Mouse (Mus musculus): Measurements from ENCODE around the gene Smpdl3b. TPM values are rescaled to one million over a fixed set of nuclear protein-coding genes. Genes with fewer than 3 reads are reported as not detected.

The Smpdl3b gene
- polyA plus RNA-seq (2014; fragmentation: Illumina TruSeq; extraction: RNeasy Lipid Tissue Mini Kit (QIAGEN cat#74804); ENCODE audit: low replicate concordance) = 31.1 TPM

GRCm38 (mm10) chr4:132756974-132757373 is at the start of gene Smpdl3b:
TSS of gene Smpdl3b (minus strand) at chr4:132757252.

GRCm38 (mm10) chr4:132796196-132796886 is 39.3 kb upstream of the Smpdl3b start, which contains the start of gene Themis2:
TSS of gene Themis2 (minus strand) at chr4:132796387.

GRCm38 (mm10) chr4:132767914-132768876 is 11.1 kb upstream of the Smpdl3b start, which contains the start of gene Rpa2:
TSS of gene Rpa2 (plus strand) at chr4:132768332.

DNA sequence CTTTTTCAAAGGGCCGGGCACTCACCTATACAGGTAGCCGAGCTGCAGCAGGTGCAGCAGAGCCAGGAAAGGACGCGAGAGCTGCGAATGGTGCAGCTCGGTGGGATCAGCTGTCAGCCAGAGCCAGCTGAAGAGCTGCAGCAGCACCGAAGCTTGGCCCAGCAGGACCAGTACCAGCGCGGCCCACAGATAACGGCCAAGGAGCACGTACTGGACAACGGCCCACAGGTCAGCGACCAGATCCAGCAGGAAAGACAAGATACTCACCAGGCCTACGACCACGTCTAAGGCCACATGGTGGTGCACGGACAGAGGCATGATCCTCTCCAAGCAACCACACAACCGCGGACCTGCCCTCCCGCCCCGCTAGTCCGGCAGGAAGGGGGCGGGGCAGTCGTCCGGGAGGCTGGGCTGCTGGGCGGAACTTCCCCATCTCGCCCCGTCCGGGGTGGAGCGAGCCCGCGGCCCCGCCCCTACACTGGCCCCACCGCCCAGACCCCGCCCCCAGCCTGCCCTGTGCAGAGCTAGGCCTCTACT is 24.8 kb downstream of the Smpdl3b start, which contains the start of gene Xkr8:
Gene Xkr8 (minus strand): TSS at position 399 of the 537 bp plus-strand sequence.

Other genes with a start within 250 kb of the Smpdl3b start
- 0.15 TPM for gene Sesn2, start 246.8 kb downstream of the Smpdl3b start, polyA plus RNA-seq (2014; fragmentation: Illumina TruSeq; extraction: RNeasy Lipid Tissue Mini Kit (QIAGEN cat#74804); ENCODE audit: low replicate concordance)
- 553 TPM for gene Atpif1, start 223.6 kb downstream of the Smpdl3b start, polyA plus RNA-seq (2014; fragmentation: Illumina TruSeq; extraction: RNeasy Lipid Tissue Mini Kit (QIAGEN cat#74804); ENCODE audit: low replicate concordance)
- 176 TPM for gene Dnajc8, start 221.7 kb downstream of the Smpdl3b start, polyA plus RNA-seq (2014; fragmentation: Illumina TruSeq; extraction: RNeasy Lipid Tissue Mini Kit (QIAGEN cat#74804); ENCODE audit: low replicate concordance)
- 2.0 TPM for gene Ptafr, start 193.2 kb downstream of the Smpdl3b start, polyA plus RNA-seq (2014; fragmentation: Illumina TruSeq; extraction: RNeasy Lipid Tissue Mini Kit (QIAGEN cat#74804); ENCODE audit: low replicate concordance)
- 20.1 TPM for gene Eya3, start 118.3 kb downstream of the Smpdl3b start, polyA plus RNA-seq (2014; fragmentation: Illumina TruSeq; extraction: RNeasy Lipid Tissue Mini Kit (QIAGEN cat#74804); ENCODE audit: low replicate concordance)
- 0.93 TPM for gene Xkr8, start 24.7 kb downstream of the Smpdl3b start, polyA plus RNA-seq (2014; fragmentation: Illumina TruSeq; extraction: RNeasy Lipid Tissue Mini Kit (QIAGEN cat#74804); ENCODE audit: low replicate concordance)
- gene Rpa2, start 11.1 kb upstream of the Smpdl3b start, polyA plus RNA-seq (2014; fragmentation: Illumina TruSeq; extraction: RNeasy Lipid Tissue Mini Kit (QIAGEN cat#74804); ENCODE audit: low replicate concordance) = 6.4 TPM
- gene Themis2, start 39.1 kb upstream of the Smpdl3b start, polyA plus RNA-seq (2014; fragmentation: Illumina TruSeq; extraction: RNeasy Lipid Tissue Mini Kit (QIAGEN cat#74804); ENCODE audit: low replicate concordance) = 2.0 TPM
- gene Ppp1r8, start 85.9 kb upstream of the Smpdl3b start, polyA plus RNA-seq (2014; fragmentation: Illumina TruSeq; extraction: RNeasy Lipid Tissue Mini Kit (QIAGEN cat#74804); ENCODE audit: low replicate concordance) = 5.1 TPM
- gene Stx12, start 127.3 kb upstream of the Smpdl3b start, polyA plus RNA-seq (2014; fragmentation: Illumina TruSeq; extraction: RNeasy Lipid Tissue Mini Kit (QIAGEN cat#74804); ENCODE audit: low replicate concordance) = 325 TPM
- gene Fam76a, start 165.3 kb upstream of the Smpdl3b start, polyA plus RNA-seq (2014; fragmentation: Illumina TruSeq; extraction: RNeasy Lipid Tissue Mini Kit (QIAGEN cat#74804); ENCODE audit: low replicate concordance) = 32.3 TPM
- 1.3 TPM for gene Fgr, start 216.8 kb upstream of the Smpdl3b start, polyA plus RNA-seq (2014; fragmentation: Illumina TruSeq; extraction: RNeasy Lipid Tissue Mini Kit (QIAGEN cat#74804); ENCODE audit: low replicate concordance)